Mouse (Mus musculus): ENCODE results near the gene Cers2. TPM values are rescaled to one million over a fixed set of nuclear protein-coding genes. Genes with fewer than 3 reads are reported as not detected.
"Not testable (repeated sequence)": the region's sequence is repeated elsewhere in the genome, so short reads cannot be mapped to it uniquely, and the experiment has no call there.

Cers2 gene
- polyA plus RNA-seq, 1 experiment = 185 TPM

DNA sequence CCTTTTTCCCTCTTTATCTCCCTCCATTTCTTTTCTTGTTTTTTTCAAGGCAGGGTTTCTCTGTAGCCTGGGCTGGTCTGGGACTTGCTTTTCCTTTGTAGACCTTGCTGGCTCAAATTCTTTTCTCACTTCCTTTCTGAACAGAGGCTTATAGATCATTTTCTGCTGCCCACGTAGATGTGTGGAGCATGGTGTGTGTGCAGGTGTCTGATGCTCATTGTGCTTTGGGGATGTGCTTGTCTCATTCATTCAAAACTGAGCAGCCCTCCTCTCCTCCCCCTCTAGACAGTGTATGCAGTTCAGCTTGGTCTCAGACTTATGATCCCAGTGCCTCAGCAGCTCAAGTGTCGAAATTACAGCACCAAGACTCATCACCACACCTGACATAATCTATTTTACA lies 4.5 kb downstream of the Cers2 start:
- Histone ChIP-seq H3K27ac (replicated peaks; ENCODE audit: low read depth, low read length) (no peak overlapping the region), H3K4me1 (ENCODE audit: control insufficient read depth, insufficient read depth, insufficient read length, low read length) (peaks cover 6% of the 10 kb centered on the region), H3K4me3 (ENCODE audit: insufficient read depth, low read depth, low read length) (no peak overlapping the region)

DNA sequence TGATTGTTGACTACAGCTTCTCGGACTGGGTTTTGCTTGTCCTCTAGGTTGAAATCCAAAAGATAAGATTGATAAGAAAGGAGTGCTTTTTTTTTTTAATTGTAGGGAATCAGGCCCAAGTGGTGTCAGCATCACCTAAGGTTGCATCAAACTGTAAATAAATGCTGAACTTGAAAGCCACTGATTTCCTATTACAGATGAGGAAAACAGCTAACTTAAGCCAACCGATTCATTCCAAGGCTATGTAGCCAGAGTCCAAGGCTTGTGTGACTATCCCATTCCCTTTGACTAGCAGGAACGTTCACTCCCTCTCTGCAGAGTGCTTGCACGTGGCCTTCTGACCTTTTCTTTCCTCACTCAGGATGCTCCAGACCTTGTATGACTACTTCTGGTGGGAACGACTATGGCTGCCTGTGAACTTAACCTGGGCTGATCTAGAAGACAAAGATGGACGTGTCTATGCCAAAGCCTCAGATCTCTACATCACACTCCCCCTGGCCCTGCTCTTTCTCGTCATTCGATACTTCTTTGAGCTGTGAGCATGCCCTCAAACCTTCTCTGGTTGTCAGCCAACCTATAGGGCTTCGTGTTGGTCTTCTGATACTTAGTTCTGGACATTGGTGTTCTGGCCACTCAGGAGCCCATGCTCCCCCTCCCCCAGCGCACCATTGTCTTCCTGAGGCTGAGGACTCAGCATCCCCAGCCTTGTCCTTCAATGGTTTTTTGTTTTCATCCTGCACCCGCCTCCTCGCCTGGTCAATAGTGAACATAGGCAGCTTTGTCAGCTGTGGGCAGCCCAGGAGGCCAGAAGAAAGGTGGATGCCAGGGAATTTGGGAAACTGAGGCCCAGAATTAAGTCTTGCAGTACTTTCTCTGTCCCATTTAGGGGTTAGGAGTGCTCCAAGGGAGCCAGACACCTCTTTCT lies 5.4 kb downstream of the Cers2 start:
- Histone ChIP-seq H3K4me3 (ENCODE audit: insufficient read depth, low read depth, low read length) (no peak overlapping the region), H3K27ac (replicated peaks; ENCODE audit: low read depth, low read length) (no peak overlapping the region), H3K4me1 (ENCODE audit: control insufficient read depth, insufficient read depth, insufficient read length, low read length) (peaks cover 6% of the 10 kb centered on the region)

DNA sequence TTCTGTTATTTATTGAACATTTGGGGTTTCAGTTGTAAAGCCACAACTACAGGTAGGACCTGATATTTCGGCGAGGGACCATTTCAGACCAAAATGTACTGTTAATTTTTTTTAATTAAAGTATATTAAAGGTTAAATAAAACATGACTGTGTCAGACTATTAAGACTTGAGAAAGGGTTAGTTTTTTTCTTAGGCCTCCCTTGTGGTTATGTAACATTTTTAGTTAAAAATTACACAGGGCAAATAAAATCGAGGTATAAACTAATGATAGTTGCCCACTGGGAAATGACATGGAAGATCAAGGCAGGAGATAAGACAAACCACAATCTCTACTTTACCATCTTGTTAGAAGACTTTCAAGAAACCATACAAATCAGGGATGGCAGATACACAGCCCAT lies 8.8 kb downstream of the Cers2 start:
- H3K27ac ChIP-seq (replicated peaks; ENCODE audit: low read depth, low read length) = no peak overlapping the region
- no peak overlapping the region for H3K4me3 ChIP-seq (ENCODE audit: insufficient read depth, low read depth, low read length)
- no peaks in the 10 kb centered on the region for H3K4me1 ChIP-seq (ENCODE audit: control insufficient read depth, insufficient read depth, insufficient read length, low read length)

DNA sequence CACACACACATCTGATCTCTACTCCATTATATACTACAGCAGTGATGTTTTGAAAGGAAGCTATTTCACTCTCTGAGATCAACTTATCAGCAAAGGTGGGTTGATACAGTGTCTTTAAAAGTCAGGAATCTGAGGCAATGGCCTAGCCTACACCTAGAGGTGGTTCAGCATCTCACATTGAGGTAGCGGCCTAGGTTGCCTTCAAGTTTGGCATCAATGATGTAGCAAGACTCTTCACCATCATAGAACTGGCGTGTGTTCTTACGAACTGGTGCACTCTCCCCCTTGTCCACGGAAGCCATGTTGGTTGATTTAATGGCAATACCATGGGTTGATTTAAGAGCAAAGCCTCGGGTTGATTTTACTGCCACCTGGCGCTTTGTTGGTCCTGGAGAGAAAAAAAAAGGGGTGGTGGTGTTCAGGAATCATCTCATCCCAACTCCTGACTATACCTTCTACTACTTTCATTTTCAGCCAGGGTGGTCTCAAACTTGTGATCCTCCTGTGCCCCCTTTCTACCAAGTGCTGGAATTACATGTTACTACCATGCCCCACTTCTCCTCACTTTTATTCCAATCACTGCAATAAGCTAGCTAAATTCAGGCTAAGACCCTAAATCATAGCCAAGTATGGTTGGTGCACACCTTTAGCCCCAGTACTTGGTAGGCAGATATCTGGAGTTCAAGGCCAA lies 10.0 kb downstream of the Cers2 start:
- no peak overlapping the region for H3K27ac ChIP-seq (replicated peaks; ENCODE audit: low read depth, low read length)
- H3K4me1 ChIP-seq (ENCODE audit: control insufficient read depth, insufficient read depth, insufficient read length, low read length) = no peaks in the 10 kb centered on the region
- no peak overlapping the region for H3K4me3 ChIP-seq (ENCODE audit: insufficient read depth, low read depth, low read length)

DNA sequence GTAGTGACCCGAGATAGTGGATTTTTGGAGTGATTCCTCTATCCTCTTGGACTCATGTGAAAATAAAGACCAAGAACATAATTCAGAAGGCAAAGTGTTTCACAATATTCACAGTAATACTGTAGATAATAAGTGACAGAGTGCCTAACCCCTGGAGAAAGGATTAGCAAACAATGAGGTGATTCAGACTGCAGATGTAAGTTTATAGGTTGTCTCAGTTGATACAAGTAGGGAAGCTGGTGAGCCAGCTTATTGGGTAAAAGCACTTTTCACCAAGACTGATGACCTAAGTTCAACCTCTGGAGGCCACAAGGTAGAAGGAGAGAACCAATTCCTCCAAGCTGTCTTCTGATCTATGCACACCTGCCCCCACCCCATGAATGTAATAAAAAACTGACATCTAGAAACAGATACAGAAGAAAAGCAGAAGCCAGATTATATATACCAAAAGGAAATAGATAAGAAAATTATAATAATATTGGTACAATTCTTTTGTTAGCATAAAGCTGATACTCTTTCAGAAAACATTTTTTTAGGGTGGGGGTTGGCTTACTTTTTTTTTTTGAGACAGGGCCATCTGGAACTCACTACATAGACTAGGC lies 14.3 kb downstream of the Cers2 start:
- Histone ChIP-seq H3K4me1 (ENCODE audit: control insufficient read depth, insufficient read depth, insufficient read length, low read length) (no peaks in the 10 kb centered on the region), H3K27ac (replicated peaks; ENCODE audit: low read depth, low read length) (no peak overlapping the region), H3K4me3 (ENCODE audit: insufficient read depth, low read depth, low read length) (no peak overlapping the region)

DNA sequence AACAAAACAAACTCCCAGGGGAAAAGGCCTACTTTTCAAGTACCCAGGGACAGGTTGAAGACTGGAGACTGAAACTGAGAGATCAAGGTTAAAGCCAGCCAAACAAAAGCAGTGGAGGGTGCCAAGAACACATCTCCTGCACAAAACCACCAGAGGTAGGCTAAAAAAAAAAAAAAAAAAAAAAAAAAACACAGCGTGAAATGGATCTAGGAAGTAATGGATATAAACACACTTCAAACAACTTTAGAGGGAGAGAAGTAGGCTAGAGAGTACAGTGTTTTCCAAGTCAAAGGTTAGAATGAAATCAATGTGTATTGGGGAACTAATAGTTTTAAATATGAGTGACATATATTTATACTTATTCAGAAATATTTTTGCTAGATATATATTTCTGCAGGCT lies 16.9 kb downstream of the Cers2 start:
- no peaks in the 10 kb centered on the region for H3K4me1 ChIP-seq (ENCODE audit: control insufficient read depth, insufficient read depth, insufficient read length, low read length)
- no peak overlapping the region for H3K4me3 ChIP-seq (ENCODE audit: insufficient read depth, low read depth, low read length)
- H3K27ac ChIP-seq (replicated peaks; ENCODE audit: low read depth, low read length) = no peak overlapping the region

DNA sequence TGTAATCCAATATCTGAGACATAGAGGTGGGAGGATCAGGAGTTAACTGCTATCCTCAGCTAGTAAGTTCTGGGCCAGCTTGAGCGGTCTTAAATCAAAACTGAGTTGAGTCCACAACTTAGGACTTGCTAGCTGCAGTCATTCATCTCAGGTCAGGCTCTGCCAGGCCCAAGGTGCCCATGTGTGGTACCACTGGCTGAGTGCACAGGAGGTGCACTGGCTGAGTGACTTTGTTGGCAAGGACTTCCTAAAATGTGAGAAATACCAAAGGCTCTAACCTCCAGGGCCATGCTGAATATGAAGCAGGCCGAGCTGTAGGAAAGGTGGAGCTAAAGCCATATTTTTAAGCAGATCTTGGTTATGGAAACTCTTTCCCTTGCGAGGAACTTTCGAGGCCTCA lies 22.8 kb downstream of the Cers2 start:
- Histone ChIP-seq H3K27ac (replicated peaks; ENCODE audit: low read depth, low read length) (no peak overlapping the region), H3K4me1 (ENCODE audit: control insufficient read depth, insufficient read depth, insufficient read length, low read length) (no peaks in the 10 kb centered on the region), H3K4me3 (ENCODE audit: insufficient read depth, low read depth, low read length) (no peak overlapping the region)

DNA sequence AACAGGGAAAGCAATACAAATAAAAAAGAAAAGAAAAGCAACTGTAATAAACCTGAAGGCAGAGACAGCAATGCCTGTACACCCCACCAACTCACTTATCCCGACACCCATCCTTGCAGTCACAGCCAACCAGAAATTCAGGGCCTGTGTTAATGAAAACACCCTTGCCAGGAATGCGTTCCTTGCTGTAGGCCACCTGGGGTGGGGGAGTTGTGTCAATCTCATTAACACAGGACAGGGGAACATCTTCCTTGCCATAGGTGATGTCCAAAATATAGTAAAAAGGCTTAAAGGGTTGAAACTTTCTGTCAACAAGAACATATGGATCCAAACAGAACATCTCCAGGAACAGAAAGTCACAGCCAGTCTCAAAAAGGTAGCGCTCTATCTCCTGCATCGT lies 23.7 kb downstream of the Cers2 start:
- Histone ChIP-seq H3K4me3 (ENCODE audit: insufficient read depth, low read depth, low read length) (no peak overlapping the region), H3K27ac (replicated peaks; ENCODE audit: low read depth, low read length) (no peak overlapping the region), H3K4me1 (ENCODE audit: control insufficient read depth, insufficient read depth, insufficient read length, low read length) (no peaks in the 10 kb centered on the region)

DNA sequence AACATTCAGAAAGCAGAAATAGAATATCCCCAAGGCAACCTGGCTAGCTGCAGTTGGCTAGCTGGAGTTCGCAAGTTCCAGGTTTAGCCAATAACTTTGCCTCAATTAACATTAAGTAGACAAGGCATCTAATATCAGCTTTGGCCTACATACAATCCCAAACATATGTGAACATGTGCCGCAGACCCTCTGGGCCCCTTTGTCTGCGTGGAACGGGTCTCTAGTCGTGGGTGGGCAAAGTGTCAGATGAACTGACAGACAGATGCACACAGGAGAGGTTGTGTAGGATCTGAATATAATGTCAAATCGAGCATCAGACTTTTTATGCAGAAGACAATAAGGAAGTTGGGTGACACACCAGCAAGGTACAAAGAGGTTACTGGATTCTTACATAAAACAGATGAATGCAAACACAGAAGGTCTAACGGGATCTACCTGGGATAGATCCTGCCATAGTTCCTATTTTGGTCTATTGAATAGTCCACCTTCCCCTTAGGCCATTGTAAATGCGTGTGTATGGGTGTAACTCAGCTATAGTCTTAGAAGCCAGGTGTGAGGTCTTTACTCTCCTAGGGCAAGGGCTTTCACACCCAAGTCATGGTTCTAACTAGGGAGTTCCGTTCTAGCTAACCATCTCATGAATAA lies 28.9 kb downstream of the Cers2 start:
- not testable (repeated sequence) for H3K4me3 ChIP-seq (ENCODE audit: insufficient read depth, low read depth, low read length); H3K27ac ChIP-seq (replicated peaks; ENCODE audit: low read depth, low read length); H3K4me1 ChIP-seq (ENCODE audit: control insufficient read depth, insufficient read depth, insufficient read length, low read length)

DNA sequence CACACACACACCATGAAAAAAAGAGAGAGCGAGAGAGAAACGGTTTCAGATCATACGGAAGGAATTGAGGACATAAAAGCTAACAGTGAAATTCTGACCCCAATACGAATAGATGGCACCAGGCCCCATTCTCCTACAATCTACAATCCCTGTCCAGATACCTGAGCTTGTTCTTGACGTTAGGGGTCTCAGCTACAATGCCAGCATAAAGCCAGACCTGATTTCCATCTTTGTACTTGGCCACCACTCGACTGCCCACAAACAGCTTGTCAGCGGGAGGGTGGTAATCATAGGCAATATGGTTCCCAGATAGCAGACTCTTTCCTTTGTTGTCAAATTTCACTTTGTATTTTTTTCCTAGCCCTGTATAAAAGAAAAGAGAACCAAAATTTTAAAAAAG lies 31.9 kb downstream of the Cers2 start:
- no peaks in the 10 kb centered on the region for H3K4me1 ChIP-seq (ENCODE audit: control insufficient read depth, insufficient read depth, insufficient read length, low read length)
- no peak overlapping the region for H3K27ac ChIP-seq (replicated peaks; ENCODE audit: low read depth, low read length)
- no peak overlapping the region for H3K4me3 ChIP-seq (ENCODE audit: insufficient read depth, low read depth, low read length)

DNA sequence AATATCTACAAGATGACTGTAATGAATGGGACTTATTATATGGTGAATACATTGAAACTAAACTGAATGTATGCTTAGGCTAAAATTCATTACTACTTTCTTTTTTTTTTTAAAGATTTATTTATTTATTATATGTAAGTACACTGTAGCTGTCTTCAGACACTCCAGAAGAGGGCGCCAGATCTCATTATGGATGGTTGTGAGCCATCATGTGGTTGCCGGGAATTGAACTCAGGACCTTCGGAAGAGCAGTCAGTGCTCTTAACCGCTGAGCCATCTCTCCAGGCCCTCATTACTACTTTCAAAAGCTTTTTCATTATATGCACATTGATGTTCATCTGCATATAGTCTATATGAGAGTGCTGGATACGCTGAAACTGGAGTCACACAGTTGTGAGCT lies 33.8 kb downstream of the Cers2 start:
- H3K4me3 ChIP-seq (ENCODE audit: insufficient read depth, low read depth, low read length); H3K4me1 ChIP-seq (ENCODE audit: control insufficient read depth, insufficient read depth, insufficient read length, low read length); H3K27ac ChIP-seq (replicated peaks; ENCODE audit: low read depth, low read length): not testable (repeated sequence)

DNA sequence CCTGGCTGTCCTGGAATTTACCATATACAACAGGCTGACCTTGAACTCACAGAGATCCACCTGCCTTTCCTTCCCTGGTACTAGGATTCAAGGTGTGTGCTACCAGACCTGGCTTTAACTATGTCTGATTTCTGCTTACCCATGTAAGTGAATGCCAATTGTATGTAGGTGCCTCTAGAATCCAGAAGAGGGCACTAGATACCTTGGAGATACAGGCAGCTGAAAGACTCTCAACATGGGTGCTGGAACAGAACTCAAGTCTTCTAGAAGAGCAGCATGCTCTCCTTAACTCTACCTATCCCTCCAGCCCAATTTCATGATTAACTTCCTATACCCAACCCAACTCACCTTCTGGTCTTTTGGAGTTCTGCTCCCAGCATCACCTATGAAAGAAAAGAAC lies 34.9 kb downstream of the Cers2 start:
- H3K4me3 ChIP-seq (ENCODE audit: insufficient read depth, low read depth, low read length) = no peak overlapping the region
- no peaks in the 10 kb centered on the region for H3K4me1 ChIP-seq (ENCODE audit: control insufficient read depth, insufficient read depth, insufficient read length, low read length)
- no peak overlapping the region for H3K27ac ChIP-seq (replicated peaks; ENCODE audit: low read depth, low read length)

DNA sequence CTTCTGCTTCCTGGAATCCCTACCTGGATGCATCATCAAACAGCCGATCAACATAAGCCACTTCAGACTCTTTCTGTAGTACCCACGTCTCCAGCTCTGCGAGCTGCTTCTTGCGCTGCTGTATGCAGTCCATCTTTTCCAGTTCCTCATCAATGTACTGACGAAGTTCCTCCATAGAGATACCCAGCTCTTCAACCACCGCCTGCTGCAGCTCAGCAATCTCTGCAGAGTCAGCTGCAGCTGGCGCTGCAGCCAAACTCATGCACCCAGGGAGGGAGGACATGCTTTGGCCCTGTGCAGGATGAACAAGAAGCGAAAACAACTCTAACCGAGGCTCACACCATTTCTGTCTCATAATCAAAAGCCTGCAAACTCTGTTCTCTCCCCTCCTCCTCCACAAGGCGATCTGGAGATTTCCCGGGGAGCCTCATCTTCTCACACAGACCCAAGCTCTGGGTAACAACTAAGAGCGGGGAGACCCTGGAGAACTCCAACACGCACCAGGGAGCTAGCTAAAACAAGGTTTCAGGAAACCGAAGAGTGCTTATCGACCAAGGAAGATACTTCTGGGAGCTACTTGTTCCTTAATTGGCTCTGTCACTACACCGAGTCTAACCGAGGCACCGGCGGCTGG lies 41.4 kb downstream of the Cers2 start:
- H3K4me1 ChIP-seq (ENCODE audit: control insufficient read depth, insufficient read depth, insufficient read length, low read length); H3K27ac ChIP-seq (replicated peaks; ENCODE audit: low read depth, low read length): not testable (repeated sequence)
- H3K4me3 ChIP-seq (ENCODE audit: insufficient read depth, low read depth, low read length) = peak overlapping the region; percentile 80

DNA sequence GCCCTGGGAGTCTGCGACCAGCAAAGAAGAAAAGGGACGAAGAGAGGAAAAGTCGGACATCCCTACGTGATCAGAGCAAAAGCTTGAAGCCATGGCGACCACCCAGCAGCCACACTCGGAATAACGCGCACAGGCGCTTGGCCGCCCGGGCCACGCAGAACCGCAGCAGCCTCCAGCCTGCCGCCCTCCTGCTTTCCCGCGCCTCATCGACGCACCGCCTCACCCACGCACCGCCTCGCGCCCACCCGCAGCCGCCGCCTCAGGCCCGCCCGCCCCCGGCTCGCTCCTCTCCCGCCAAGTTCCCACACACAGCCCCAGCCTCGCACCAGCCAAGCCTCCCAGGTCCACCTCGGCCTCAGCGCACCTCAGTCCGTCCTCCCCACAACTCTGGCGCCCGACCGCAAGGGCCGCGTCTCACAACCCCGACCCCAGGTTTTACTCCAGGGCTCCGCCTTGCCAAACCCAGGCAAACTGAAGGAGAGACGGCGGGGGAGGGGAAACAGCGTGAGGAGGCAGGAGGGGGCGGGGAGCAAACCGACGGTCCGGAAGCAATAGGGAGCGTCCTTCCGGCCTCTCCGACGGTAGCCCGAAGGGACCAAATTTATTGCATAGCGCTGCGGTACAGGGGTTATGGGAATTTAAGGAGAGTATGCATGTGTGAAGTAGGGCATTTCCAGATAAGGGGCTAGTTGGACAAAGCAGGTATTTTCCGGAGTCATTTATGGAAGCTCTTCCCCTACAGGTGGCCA lies 42.3 kb downstream of the Cers2 start, which contains the start of gene Setdb1:
Setdb1 (minus strand) TSS at position 502 of the 749 bp plus-strand sequence.
- not testable (repeated sequence) for H3K4me1 ChIP-seq (ENCODE audit: control insufficient read depth, insufficient read depth, insufficient read length, low read length); H3K27ac ChIP-seq (replicated peaks; ENCODE audit: low read depth, low read length)
- peak within 1 kb of the TSS; percentile 80 for H3K4me3 ChIP-seq (ENCODE audit: insufficient read depth, low read depth, low read length)
